Mouse (Mus musculus) left cerebral cortex, postnatal 36 days (tissue): ENCODE measurements around the gene Izumo3. TPM values are rescaled to one million over a fixed set of nuclear protein-coding genes. Genes with fewer than 3 reads are reported as not detected.
"Not testable (repeated sequence)": the region's sequence is repeated elsewhere in the genome, so short reads cannot be mapped to it uniquely, and the experiment has no call there.

Experiments used
- DNase-seq, 2 experiments: peaks; one replicate each; pipeline ENCODE4 v3.0.0; 2021 to 2022; ENCODE audit warnings: low spot score in 2 of 2, mixed read lengths in 1 of 2
- intact Hi-C: fragments of 180-260 bp; cut with DNase I; formaldehyde crosslinking; loops from one replicate; pipeline ENCODE4 v1.15.1; 2025
- total RNA-seq, 2 experiments: library from RNA; stranded (reverse); gene quantifications; 2 replicates each; pipeline ENCODE4 v1.2.3; 2021

Gene Izumo3
- total RNA-seq = not detected

DNA sequence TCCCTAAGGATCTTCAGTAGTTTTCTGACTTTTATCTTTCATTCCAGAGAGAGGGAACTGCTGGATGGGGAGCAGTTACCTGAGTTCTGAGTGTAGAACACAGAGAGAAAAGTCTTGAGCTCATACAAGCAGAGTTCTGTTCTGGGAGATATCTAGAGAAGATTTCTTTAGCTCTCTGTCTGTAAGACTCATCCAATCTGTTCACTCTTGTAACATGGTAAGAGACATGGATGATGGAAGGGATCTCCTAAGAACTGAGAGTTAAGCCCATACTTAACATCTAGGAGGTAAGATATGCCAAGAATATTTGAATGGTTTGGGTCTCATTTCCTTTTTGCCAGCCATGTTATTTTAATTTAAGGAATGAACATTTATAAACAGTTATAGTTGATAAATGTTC, at the start of gene Izumo3:
Gene Izumo3, minus strand, starts transcription at position 101 of the 400 bp plus-strand sequence.
- intact Hi-C loops = no loop called here
- DNase-seq = no peak

DNA sequence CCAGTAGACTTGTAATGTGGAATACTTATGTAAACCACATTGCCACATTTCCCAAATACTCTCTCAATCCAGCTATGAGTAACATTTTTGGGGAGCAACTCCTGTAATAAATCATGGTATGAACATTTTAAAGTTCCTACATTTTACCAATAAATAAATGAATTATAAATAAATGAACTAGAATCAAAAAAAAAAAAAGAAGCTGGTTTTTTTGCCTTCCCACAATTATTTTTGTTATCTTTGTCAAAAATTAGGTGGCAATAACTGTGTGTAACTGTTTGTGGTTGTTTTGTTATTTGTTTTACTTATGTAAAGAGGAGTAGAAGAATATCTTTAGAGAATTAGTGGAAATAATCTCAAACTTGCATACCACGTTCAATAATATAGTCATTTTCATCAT, 44.6 kb upstream of the Izumo3 start, which contains the start of gene Gm12666:
Gene Gm12666, minus strand, starts transcription at position 101 of the 400 bp plus-strand sequence.
- DNase-seq = not testable (repeated sequence)

DNA sequence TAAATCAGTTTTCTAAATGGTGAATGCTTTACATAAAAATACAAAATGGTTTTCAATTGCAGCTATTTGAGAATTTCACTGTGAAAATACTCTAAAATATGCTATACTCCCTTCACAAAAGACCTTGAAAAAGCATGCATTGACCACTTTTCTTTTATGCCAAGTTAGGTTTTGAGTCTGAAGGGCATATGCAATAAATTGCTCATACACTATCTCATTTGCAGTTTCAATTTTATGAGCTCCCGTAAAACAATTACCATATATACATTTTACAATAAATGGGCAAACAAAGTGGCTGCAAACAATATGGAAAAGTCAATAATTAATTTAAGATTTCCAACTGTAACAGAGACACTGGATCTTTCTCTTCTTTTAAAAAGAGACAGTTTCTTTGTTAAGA, 5.6 kb upstream of the Izumo3 start:
- intact Hi-C loops = no loop called here
- DNase-seq = no peak

More for the DNA sequence above, 44.6 kb upstream of the Izumo3 start, which contains the start of gene Gm12666:
- intact Hi-C loops = not testable (repeated sequence)

- intact Hi-C loops = no loop called here
- DNase-seq = no peak
These were observed 35.5 kb downstream of the Izumo3 start for GRCm38 (mm10) chr4:92111390-92111988.

DNA sequence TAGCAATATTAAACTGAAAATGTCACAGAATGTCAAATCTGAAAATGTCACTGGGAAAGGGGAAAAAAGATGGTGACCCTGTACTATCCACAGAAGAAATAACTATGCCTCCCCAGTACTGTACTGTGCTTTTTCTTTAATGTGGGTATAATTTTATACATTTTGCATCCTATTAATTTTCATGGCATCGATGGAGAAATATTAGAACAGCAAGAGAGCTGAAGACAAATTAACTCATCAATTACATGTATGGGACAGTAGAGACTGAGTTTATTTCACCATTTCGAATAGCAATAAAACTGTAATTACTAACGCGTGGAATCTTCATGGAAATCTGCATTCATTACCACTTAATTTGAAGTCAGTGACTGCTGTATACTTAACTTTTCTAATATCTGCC, 49.6 kb downstream of the Izumo3 start:
- no peak for DNase-seq
- intact Hi-C loops = no loop called here

DNA sequence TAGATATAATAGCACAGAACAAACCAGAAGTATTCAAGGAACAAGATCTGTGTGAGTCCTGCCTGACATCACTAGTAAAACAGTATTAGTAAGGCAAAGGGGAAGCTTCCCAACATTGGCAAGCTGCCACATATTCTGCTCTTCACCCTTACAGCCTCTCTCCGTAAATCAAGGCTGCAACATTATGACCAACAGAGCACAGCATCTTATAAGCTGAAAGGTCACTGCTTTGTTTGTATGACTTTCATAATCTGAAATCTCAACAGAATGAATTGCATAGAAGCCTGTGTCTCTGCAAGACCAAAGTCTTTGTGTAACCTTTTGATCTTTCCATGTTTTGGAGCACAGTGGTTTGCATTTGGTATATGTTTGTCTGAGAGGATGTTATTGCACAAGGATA, 51.1 kb downstream of the Izumo3 start:
- DNase-seq = no peak
- intact Hi-C loops = no loop called here

Other genes with a start within 250 kb of the Izumo3 start
- 1 to 10 TPM; 1.4 TPM for gene Gm12666, start 44.5 kb upstream of the Izumo3 start, total RNA-seq